Mouse (Mus musculus) forebrain, embryonic 12.5 days (tissue): ENCODE results near the gene Usp49. TPM values are rescaled to one million over a fixed set of nuclear protein-coding genes. Genes with fewer than 3 reads are reported as not detected.
A peak's percentile ranks its signal among the peaks of the same experiment; 100 is the strongest.
"Not testable (repeated sequence)": the region's sequence is repeated elsewhere in the genome, so short reads cannot be mapped to it uniquely, and the experiment has no call there.

ENCODE experiments used
- ATAC-seq: fragments of 200-750 bp; cut with Nextera tagmentation; 2 replicates; pipeline ENCODE4 v1.8.0; 2017; ENCODE audit warnings: moderate TSS enrichment; ENCODE audit not compliant: low FRiP score
- H3K27ac ChIP-seq: fragments of 300-500 bp; sonication (generic); 2 replicates; pipeline ENCODE4 v1.5.1; 2016; ENCODE audit warnings: mild to moderate bottlenecking
- H3K27me3 ChIP-seq: fragments of 300-500 bp; sonication (generic); 2 replicates; pipeline ENCODE4 v1.6.1; 2016; ENCODE audit warnings: mild to moderate bottlenecking
- H3K36me3 ChIP-seq: fragments of 300-500 bp; sonication (generic); replicated peaks from 2 replicates; pipeline ENCODE4 v1.6.1; 2016; ENCODE audit warnings: mild to moderate bottlenecking
- H3K4me1 ChIP-seq: fragments of 300-500 bp; sonication (generic); 2 replicates; pipeline ENCODE4 v1.6.1; 2016
- H3K4me2 ChIP-seq: fragments of 300-500 bp; sonication (generic); 2 replicates; pipeline ENCODE4 v1.6.1; 2016; ENCODE audit warnings: mild to moderate bottlenecking, moderate library complexity
- H3K4me3 ChIP-seq: fragments of 300-500 bp; sonication (generic); replicated peaks from 2 replicates; pipeline ENCODE4 v1.5.1; 2016; ENCODE audit warnings: mild to moderate bottlenecking
- H3K9ac ChIP-seq: fragments of 300-500 bp; sonication (generic); 2 replicates; pipeline ENCODE4 v1.6.1; 2016; ENCODE audit warnings: mild to moderate bottlenecking
- H3K9me3 ChIP-seq: fragments of 300-500 bp; sonication (generic); 2 replicates; pipeline ENCODE4 v1.6.1; 2016
- WGBS: fragments of 180-500 bp; shearing (Covaris S2); methylation state at CpG from one replicate; pipeline ENCODE4 v1.1.7; 2016; 5-methylcytosine and 5-hydroxymethylcytosine counted together
- polyA plus RNA-seq: library from polyadenylated mRNA; unstranded; fragments of >200 nt; fragmentation: Nextera tagmentation; extraction: Ambion mirVana; gene quantifications from 2 replicates; pipeline ENCODE4 v1.2.1, GENCODE M21; 2016

Gene Usp49
- polyA plus RNA-seq, 1 experiment from 2014 or later: 12.2 TPM

DNA sequence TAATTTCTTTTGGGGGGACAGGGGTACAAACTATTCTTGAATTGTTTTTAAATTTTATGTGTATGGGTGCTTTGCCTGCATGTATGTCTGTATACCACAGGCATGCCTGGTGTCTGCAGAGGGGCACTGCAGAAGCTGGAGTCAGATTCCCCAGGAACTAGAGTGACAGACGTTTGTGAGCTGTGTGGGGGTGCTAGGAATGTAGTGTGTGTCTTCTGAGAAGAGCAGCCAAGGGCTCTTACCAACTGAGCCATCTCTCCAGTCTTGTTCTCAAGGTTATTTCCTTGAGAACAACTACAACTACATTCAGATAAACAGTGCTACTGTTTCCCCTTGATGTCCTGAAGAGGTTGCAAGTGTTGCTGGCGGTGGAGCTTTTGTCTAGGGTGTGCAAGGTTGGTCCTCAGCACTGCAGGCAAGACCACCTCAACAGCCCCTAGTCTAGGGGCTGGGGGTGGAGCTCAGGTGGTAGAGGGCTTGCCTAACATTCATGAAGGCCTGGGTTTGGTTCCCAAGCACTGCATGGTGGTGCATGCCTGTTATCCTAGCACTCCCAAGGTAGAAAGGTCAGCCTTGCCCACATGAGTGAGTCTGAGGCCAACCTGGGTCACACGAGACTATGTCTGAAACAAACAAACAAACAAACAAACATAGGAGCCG is 1.8 kb downstream of the Usp49 start:
- peaks cover 4% of the 10 kb centered on the region; the same call in 1 of the 2 replicates for H3K36me3 ChIP-seq
- no peak overlapping the region for H3K27ac ChIP-seq
- no peaks in the 10 kb centered on the region for H3K9me3 ChIP-seq
- H3K4me3 ChIP-seq: 0 out of 2 replicates have a peak overlapping the region, but pooled peaks have one; percentile 7
- peaks cover 38% of the 10 kb centered on the region for H3K4me1 ChIP-seq
- no peaks in the 10 kb centered on the region for H3K27me3 ChIP-seq
- H3K4me2 ChIP-seq: peak overlapping the region; percentile 27
- WGBS: 69% methylated on average over 4 of the region's 4 CpGs
- H3K9ac ChIP-seq: no peak overlapping the region
- ATAC-seq: no peak

DNA sequence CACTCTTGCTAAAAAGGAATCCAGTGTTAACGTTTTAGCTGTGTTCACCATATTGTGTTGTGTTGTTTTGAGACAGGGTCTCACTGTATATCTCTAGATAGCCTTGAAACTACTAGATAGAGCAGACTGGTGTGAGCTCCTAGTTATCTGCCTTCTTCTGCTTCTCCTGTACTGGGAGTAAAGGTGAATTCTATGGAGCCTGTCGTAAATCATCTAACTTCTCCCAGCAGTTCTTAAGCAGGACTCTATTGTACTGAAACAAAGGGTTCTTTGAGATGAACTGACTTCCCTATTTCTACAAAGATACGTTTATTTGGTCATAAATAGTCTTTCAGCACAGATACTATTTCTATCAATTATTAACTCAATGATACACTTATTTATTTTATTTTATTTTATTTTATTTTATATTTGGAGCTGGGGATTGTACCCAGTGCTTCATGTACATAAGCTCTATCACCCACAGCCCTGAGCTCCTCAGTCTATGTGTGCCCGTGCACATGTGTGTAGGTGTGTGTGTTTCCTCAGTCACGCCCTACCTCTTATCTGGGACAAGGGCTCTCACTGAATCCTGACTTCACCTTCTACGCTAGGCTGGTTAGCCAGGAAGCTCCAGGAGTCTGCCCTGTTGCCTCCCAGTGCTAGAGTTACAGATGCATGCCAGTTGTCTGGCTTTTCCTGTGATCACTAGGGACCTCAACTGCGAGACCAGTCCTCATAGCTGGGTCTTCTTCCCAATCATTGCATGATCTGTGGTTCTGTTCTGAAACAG is 3.7 kb downstream of the Usp49 start:
- ATAC-seq: no peak
- Histone ChIP-seq H3K27ac (no peak overlapping the region), H3K9me3 (no peaks in the 10 kb centered on the region), H3K36me3 (peaks cover 4% of the 10 kb centered on the region; the same call in 1 of the 2 replicates), H3K27me3 (no peaks in the 10 kb centered on the region), H3K9ac (no peak overlapping the region), H3K4me3 (no peak overlapping the region), H3K4me1 (peaks cover 32% of the 10 kb centered on the region), H3K4me2 (no peak overlapping the region)
- 79% methylated on average over 7 of the region's 7 CpGs for WGBS

DNA sequence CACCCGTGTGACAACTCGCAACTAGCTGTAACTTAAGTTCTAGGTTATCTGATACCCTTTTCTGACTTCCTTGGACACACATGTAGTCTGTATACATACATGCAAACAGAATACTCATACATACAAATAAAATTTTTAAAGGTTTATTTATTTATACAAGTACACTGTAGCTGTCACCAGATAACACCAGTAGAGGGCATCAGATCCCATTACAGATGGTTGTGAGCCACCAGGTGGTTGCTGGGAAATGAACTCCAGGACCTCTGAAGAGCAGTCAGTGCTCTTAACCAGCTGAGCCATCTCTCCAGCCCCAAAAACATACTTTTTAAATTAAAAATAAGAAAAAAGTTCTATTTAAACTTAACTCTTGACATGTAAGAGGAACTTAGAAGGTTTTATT is 12.5 kb downstream of the Usp49 start:
- Histone ChIP-seq H3K9me3 (no peaks in the 10 kb centered on the region), H3K4me1 (peaks cover 8% of the 10 kb centered on the region), H3K27ac (no peak overlapping the region), H3K9ac (no peak overlapping the region), H3K27me3 (no peaks in the 10 kb centered on the region), H3K4me3 (no peak overlapping the region), H3K36me3 (no peaks in the 10 kb centered on the region), H3K4me2 (no peak overlapping the region)
- ATAC-seq: no peak
- WGBS: 77% methylated on average over 2 of the region's 2 CpGs

- H3K9me3 ChIP-seq: no peaks in the 10 kb centered on the region
- H3K27ac ChIP-seq: no peak overlapping the region
- H3K27me3 ChIP-seq: no peaks in the 10 kb centered on the region
- H3K4me2 ChIP-seq: no peak overlapping the region
- ATAC-seq: no peak
- H3K4me3 ChIP-seq: no peak overlapping the region
- H3K4me1 ChIP-seq: peaks cover 30% of the 10 kb centered on the region
- no peak overlapping the region for H3K9ac ChIP-seq
- H3K36me3 ChIP-seq: peaks cover 6% of the 10 kb centered on the region; the same call in 1 of the 2 replicates
- WGBS: 64% methylated on average over 1 of the region's 1 CpGs
These were observed 16.2 kb downstream of the Usp49 start for GRCm38 (mm10) chr17:47646683-47647082.

- Histone ChIP-seq H3K4me2 (peak overlapping the region; percentile 17; the same call in 1 of the 2 replicates), H3K9ac (no peak overlapping the region), H3K27ac (peak overlapping the region; percentile 56; the same call in 1 of the 2 replicates)
These were observed 18.5 kb downstream of the Usp49 start for GRCm38 (mm10) chr17:47648966-47649365.

GRCm38 (mm10) chr17:47651953-47652352 is 21.5 kb downstream of the Usp49 start:
- Histone ChIP-seq H3K9me3 (no peaks in the 10 kb centered on the region), H3K4me3 (no peak overlapping the region), H3K36me3 (peaks cover 15% of the 10 kb centered on the region), H3K27ac (no peak overlapping the region), H3K4me2 (no peak overlapping the region), H3K4me1 (peaks cover 40% of the 10 kb centered on the region), H3K9ac (no peak overlapping the region), H3K27me3 (no peaks in the 10 kb centered on the region)
- ATAC-seq: no peak
- 56% methylated on average over 2 of the region's 2 CpGs for WGBS

More at GRCm38 (mm10) chr17:47648966-47649365, 18.5 kb downstream of the Usp49 start:
- peaks cover 40% of the 10 kb centered on the region for H3K4me1 ChIP-seq
- H3K36me3 ChIP-seq: peaks cover 10% of the 10 kb centered on the region
- 35% methylated on average over 4 of the region's 4 CpGs for WGBS
- H3K9me3 ChIP-seq: no peaks in the 10 kb centered on the region
- H3K4me3 ChIP-seq: no peak overlapping the region
- ATAC-seq: no peak
- no peaks in the 10 kb centered on the region for H3K27me3 ChIP-seq

DNA sequence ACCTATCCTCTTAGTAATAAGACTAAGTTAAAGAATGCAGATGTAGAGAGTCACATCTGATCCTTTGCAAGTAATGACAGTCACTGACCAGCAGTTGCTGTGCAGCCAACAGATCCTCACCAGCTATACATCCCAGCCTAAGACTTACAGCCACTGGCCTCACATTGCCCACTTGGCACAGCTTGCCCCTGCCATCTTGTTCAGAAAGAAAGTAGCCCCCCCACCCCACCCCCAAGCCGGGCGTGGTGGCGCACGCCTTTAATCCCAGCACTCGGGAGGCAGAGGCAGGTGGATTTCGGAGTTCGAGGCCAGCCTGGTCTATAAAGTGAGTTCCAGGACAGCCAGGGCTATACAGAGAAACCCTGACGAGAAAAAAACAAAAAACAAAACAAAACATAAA is 23.9 kb downstream of the Usp49 start:
- Histone ChIP-seq H3K36me3 (peaks cover 15% of the 10 kb centered on the region), H3K4me1 (peaks cover 26% of the 10 kb centered on the region)
- H3K9ac ChIP-seq, H3K27ac ChIP-seq, ATAC-seq, H3K9me3 ChIP-seq, H3K27me3 ChIP-seq, H3K4me3 ChIP-seq, H3K4me2 ChIP-seq: not testable (repeated sequence)
- WGBS: 93% methylated on average over 8 of the region's 8 CpGs

GRCm38 (mm10) chr17:47655697-47656096 is 25.2 kb downstream of the Usp49 start:
- peaks cover 11% of the 10 kb centered on the region for H3K36me3 ChIP-seq
- H3K27me3 ChIP-seq: no peaks in the 10 kb centered on the region
- H3K27ac ChIP-seq: no peak overlapping the region
- no peak overlapping the region for H3K4me2 ChIP-seq
- no peak overlapping the region for H3K4me3 ChIP-seq
- peaks cover 14% of the 10 kb centered on the region for H3K4me1 ChIP-seq
- no peak overlapping the region for H3K9ac ChIP-seq
- no peak for ATAC-seq
- 88% methylated on average over 5 of the region's 5 CpGs for WGBS
- no peaks in the 10 kb centered on the region for H3K9me3 ChIP-seq

DNA sequence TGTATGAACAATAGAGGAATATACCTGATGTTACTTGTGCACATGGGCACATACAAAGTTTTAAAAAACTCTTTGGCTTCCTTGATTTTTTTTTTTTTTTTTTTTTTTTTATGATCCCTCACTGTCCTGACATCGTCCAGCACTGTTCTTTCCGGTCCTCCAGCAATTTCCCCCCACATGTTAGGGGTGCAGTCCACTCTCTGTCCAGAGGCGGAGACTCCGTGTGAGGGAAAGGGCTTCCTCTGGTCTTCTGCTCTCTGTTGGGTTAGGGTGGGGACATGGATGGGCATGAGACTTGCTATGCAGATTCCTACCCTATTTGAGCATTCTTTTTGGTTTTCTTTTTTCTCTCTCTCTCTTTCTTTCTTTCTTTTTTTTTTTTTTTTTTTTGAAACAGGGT is 27.4 kb downstream of the Usp49 start:
- peaks cover 8% of the 10 kb centered on the region for H3K36me3 ChIP-seq
- H3K9me3 ChIP-seq: no peaks in the 10 kb centered on the region
- H3K27me3 ChIP-seq: no peaks in the 10 kb centered on the region
- H3K4me1 ChIP-seq: 0 out of 2 replicates have a peak, but pooled peaks cover 3% of the 10 kb centered on the region
- no peak overlapping the region for H3K9ac ChIP-seq
- no peak overlapping the region for H3K27ac ChIP-seq
- H3K4me2 ChIP-seq: no peak overlapping the region
- no peak for ATAC-seq
- H3K4me3 ChIP-seq: no peak overlapping the region
- 88% methylated on average over 4 of the region's 4 CpGs for WGBS

- no peak for ATAC-seq
- Histone ChIP-seq H3K27me3 (no peaks in the 10 kb centered on the region), H3K9ac (no peak overlapping the region), H3K4me3 (no peak overlapping the region), H3K4me1 (peaks cover 8% of the 10 kb centered on the region; the same call in 1 of the 2 replicates), H3K27ac (no peak overlapping the region), H3K36me3 (peaks cover 5% of the 10 kb centered on the region), H3K9me3 (no peaks in the 10 kb centered on the region), H3K4me2 (no peak overlapping the region)
- 86% methylated on average over 3 of the region's 3 CpGs for WGBS
These were observed 28.3 kb downstream of the Usp49 start for GRCm38 (mm10) chr17:47658741-47659243.

DNA sequence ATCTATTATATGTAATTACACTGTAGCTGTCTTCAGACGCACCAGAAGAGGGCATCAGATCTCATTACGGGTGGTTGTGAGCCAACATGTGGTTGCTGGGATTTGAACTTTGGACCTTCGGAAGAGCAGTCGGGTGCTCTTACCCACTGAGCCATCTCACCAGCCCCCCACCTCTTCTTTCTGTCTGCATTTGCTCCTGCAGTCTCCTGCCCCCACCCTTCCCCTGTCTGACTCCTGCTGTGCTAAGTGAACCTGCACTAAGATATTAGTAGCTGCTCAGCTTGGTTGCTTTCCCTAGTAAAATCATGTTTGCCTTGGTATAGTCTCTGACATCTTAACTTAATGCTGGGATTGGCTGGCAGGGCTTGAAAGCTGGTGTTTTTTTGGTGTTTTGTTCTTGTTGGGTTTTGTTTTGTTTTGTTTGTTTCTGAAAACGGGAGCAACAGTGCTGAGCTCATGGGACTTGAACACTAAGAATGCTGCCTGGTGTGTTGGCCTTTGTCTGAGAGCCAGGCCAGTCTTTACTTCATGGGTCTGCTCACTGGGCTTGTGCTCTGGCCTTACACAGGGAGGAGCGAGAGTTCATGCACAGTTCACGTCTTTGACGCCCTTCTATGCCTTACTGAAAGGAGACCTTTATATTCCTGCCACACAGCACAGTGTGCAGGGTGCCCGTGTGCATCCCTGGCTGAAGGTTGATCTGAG is 32.7 kb downstream of the Usp49 start:
- Histone ChIP-seq H3K4me1 (peaks cover 8% of the 10 kb centered on the region; the same call in 1 of the 2 replicates), H3K9ac (no peak overlapping the region), H3K9me3 (no peaks in the 10 kb centered on the region), H3K27me3 (no peaks in the 10 kb centered on the region; the same call in 1 of the 2 replicates), H3K4me3 (no peak overlapping the region), H3K36me3 (no peaks in the 10 kb centered on the region), H3K4me2 (no peak overlapping the region), H3K27ac (no peak overlapping the region)
- 16% methylated on average over 9 of the region's 9 CpGs for WGBS
- ATAC-seq: peak; percentile 70; the same call in 1 of the 2 replicates

DNA sequence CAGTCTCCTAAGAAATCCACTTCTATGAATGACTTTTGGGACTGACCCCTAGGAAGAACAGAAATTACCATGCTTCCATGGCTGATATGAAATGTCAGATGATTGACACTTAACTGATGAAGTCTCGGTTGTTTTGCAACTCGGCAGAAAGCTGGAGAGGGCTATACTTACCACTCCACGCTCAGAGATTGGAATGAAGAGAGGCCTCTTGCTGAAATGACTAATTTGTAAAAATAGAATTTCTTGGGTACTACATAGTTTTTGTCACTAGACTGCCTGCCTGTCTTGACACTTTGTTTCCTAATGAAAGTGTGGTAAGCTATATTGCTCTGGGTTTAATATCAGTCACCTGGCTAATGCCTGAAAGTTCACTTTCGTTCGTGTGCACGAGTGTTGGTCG is 34.0 kb downstream of the Usp49 start:
- no peak for ATAC-seq
- H3K27me3 ChIP-seq: no peaks in the 10 kb centered on the region; the same call in 1 of the 2 replicates
- H3K4me2 ChIP-seq: no peak overlapping the region
- no peak overlapping the region for H3K9ac ChIP-seq
- H3K36me3 ChIP-seq: no peaks in the 10 kb centered on the region
- peaks cover 8% of the 10 kb centered on the region; the same call in 1 of the 2 replicates for H3K4me1 ChIP-seq
- H3K27ac ChIP-seq: no peak overlapping the region
- H3K4me3 ChIP-seq: no peak overlapping the region
- H3K9me3 ChIP-seq: no peaks in the 10 kb centered on the region
- WGBS: 90% methylated on average over 7 of the region's 7 CpGs
